Mouse (Mus musculus) limb, embryonic 14.5 days (tissue): ENCODE results near the gene Adgra3. TPM values are rescaled to one million over a fixed set of nuclear protein-coding genes. Genes with fewer than 3 reads are reported as not detected.

Source experiments
- ATAC-seq: fragments of 200-750 bp; cut with Nextera tagmentation; 2 replicates; pipeline ENCODE4 v1.8.0; 2017; ENCODE audit warnings: low read depth, moderate number of reproducible peaks, moderate TSS enrichment; ENCODE audit not compliant: low FRiP score
- DNase-seq: peaks from one replicate; pipeline ENCODE4 v3.0.0-alpha.2; 2015; ENCODE audit warnings: low spot score
- H3K27ac ChIP-seq: fragments of 300-500 bp; sonication (generic); replicated peaks from 2 replicates; pipeline ENCODE4 v1.5.1; 2014; ENCODE audit warnings: low read depth, mild to moderate bottlenecking, low read length, moderate library complexity, mixed read lengths
- H3K27me3 ChIP-seq: fragments of 300-500 bp; sonication (generic); 2 replicates; pipeline ENCODE4 v1.6.1; 2014; ENCODE audit warnings: low read length, mixed read lengths; ENCODE audit not compliant: control insufficient read depth, insufficient read depth
- H3K36me3 ChIP-seq: fragments of 300-500 bp; sonication (generic); 2 replicates; pipeline ENCODE4 v1.6.1; 2014; ENCODE audit warnings: mild to moderate bottlenecking, low read length, moderate library complexity, mixed read lengths; ENCODE audit not compliant: control insufficient read depth, insufficient read depth
- H3K4me1 ChIP-seq: fragments of 300-500 bp; sonication (generic); 2 replicates; pipeline ENCODE4 v1.6.1; 2014; ENCODE audit warnings: antibody characterized with exemption, low read length, mixed read lengths; ENCODE audit not compliant: control insufficient read depth, insufficient read depth
- H3K4me2 ChIP-seq: fragments of 300-500 bp; sonication (generic); replicated peaks from 2 replicates; pipeline ENCODE4 v1.6.1; 2014; ENCODE audit warnings: low read depth, mild to moderate bottlenecking, low read length, moderate library complexity; ENCODE audit not compliant: severe bottlenecking
- H3K4me3 ChIP-seq: fragments of 300-500 bp; sonication (generic); replicated peaks from 2 replicates; pipeline ENCODE4 v1.5.1; 2014; ENCODE audit warnings: low read length
- H3K9ac ChIP-seq: fragments of 300-500 bp; sonication (generic); 2 replicates; pipeline ENCODE4 v1.6.1; 2014; ENCODE audit warnings: mild to moderate bottlenecking, low read depth, low read length, moderate library complexity; ENCODE audit not compliant: severe bottlenecking
- H3K9me3 ChIP-seq: fragments of 300-500 bp; sonication (generic); 2 replicates; pipeline ENCODE4 v1.6.1; 2016; ENCODE audit warnings: low read length; ENCODE audit not compliant: control insufficient read depth
- POLR2A ChIP-seq: fragments of 200-500 bp; IDR thresholded peaks from 2 replicates; pipeline ENCODE4 v1.8.0; 2012; ENCODE audit warnings: inconsistent platforms, mild to moderate bottlenecking, moderate library complexity, borderline replicate concordance; ENCODE audit not compliant: insufficient read depth, insufficient read length; ENCODE audit errors: extremely low read depth
- WGBS: fragments of 180-500 bp; shearing (Covaris S2); extraction: QIAGEN DNeasy Blood & Tissue Kit; methylation state at CpG from one replicate; pipeline ENCODE4 v1.1.7; 2014; 5-methylcytosine and 5-hydroxymethylcytosine counted together
- polyA plus RNA-seq, 2 experiments: library from polyadenylated mRNA; depleted of rRNA in 1 of 2; stranded (reverse) in 1 of 2; unstranded in 1 of 2; fragments of >200 nt; fragmentation: Nextera tagmentation in 1 of 2; extraction: Ambion mirVana in 1 of 2; gene quantifications; 2 replicates each; pipeline versions ENCODE4 v1.2.1 to v1.2.3; 2012 to 2014

The Adgra3 gene
- polyA plus RNA-seq (2012; rRNA removed): 90.8 and 103 TPM in 2 replicates
- polyA plus RNA-seq (2014; fragmentation: Nextera tagmentation; extraction: Ambion mirVana): 55.4 and 59.7 TPM in 2 replicates

DNA sequence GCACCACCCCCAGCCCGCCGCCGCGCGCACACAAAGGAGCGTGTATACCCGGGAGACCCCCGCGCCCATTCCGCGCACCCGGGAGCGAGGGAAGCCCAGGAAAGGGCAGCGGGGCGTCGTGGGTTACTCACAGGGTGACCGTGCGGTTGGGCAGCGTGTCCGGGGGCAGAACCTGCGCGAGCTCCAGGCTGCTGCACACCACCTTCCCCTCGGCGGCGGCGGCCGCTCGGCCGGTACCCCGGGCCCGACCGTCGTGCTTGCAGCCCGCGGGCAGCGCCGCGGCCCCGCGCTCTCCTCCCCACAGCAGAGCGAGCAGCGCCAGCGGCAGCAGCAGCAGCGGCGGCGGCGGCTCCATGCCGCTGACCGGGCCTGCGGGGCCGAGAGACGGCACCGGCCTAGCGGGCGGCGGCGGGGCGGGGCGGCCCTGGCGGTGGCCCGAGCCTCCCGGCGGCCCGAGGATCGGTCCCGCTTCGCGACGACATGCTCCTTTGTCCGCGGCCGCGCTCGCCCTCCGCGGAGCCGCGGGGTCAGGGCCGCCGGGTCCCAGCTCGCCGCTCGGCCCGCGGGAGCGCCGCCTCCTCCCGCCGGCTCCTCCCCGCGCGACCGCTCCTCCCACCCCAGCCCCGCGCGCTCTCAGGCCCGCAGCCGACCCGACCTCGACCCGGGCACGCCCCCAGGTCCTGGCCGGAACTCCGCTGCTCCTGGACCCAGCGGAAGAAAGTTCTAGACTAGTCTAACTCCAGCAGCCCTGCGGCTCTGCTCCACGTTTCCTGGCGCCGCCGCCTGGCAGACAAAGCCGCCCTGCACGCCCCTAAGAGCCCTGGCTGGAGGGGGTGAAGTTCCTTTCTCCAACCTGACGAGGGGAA lies at the start of gene Adgra3:
TSS of gene Adgra3 (minus strand) at position 586 of the 866 bp plus-strand sequence.
- ATAC-seq: peak; percentile 90
- Histone ChIP-seq H3K27ac (peak within 1 kb of the TSS; percentile 96), H3K9me3 (no peaks in the 10 kb centered on the region), H3K4me2 (peak within 1 kb of the TSS; percentile 66), H3K4me3 (peak within 1 kb of the TSS; percentile 99), H3K4me1 (peaks cover 37% of the 10 kb centered on the region), H3K9ac (peak within 1 kb of the TSS; percentile 99), H3K36me3 (no peaks in the 10 kb centered on the region), H3K27me3 (no peaks in the 10 kb centered on the region)
- 2% methylated on average over 61 of the region's 113 CpGs for WGBS
- no peak for TF ChIP-seq POLR2A
- peak; percentile 58 for DNase-seq

GRCm38 (mm10) chr5:50083441-50083840 lies 24.6 kb upstream of the Adgra3 start:
- Histone ChIP-seq H3K27ac (no peak overlapping the region), H3K4me3 (no peak overlapping the region), H3K4me1 (0 out of 2 replicates have a peak, but pooled peaks cover 2% of the 10 kb centered on the region), H3K9ac (no peak overlapping the region), H3K4me2 (no peak overlapping the region), H3K27me3 (no peaks in the 10 kb centered on the region), H3K9me3 (no peaks in the 10 kb centered on the region), H3K36me3 (no peaks in the 10 kb centered on the region)
- TF ChIP-seq POLR2A: no peak
- peak; percentile 53 for ATAC-seq
- 11% methylated on average over 1 of the region's 1 CpGs for WGBS
- peak; percentile 21 for DNase-seq

DNA sequence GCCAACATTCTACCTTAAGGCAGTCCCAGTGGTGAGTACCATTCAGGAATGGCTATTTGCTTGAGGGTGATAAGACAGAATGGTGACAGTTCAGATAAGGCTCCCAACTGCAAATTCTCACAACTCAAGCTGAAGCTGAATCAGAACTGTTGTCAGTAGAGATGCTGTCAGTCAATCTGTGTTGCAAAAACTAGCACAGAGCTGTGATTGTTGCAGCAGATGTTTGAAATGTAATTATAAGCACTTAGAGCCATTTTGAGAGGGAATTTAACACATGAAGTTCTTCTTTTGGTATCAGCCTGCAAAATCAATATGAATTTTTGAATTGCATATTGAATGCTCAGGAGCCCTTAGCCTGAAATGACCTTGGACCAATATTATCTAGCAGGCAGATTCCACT lies 15.4 kb upstream of the Adgra3 start:
- Histone ChIP-seq H3K4me1 (no peaks in the 10 kb centered on the region), H3K9ac (no peak overlapping the region), H3K27ac (no peak overlapping the region), H3K4me3 (no peak overlapping the region), H3K36me3 (no peaks in the 10 kb centered on the region), H3K9me3 (no peaks in the 10 kb centered on the region), H3K4me2 (no peak overlapping the region), H3K27me3 (no peaks in the 10 kb centered on the region)
- TF ChIP-seq POLR2A: no peak
- ATAC-seq (no peak), DNase-seq (no peak)

DNA sequence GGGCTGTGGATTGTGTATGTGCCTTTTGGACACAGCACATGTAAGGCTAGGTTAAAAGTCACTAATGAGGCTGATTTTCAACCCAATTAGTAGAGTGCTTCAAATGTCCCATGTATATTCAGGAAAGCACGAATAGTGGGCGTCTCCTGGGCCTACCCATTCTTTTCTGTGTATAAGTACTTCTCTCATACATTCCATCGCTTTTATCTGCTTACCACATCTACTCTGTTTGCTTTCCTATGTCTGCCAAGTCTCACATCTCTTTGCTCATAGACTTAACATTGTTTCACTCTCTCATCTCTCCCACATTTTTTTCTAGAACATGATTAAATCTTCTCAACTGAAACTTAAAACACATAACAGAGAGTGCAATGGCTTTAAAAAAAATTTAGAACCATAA lies 5.4 kb upstream of the Adgra3 start:
- WGBS: 88% methylated on average over 3 of the region's 3 CpGs
- peaks cover 7% of the 10 kb centered on the region for H3K4me1 ChIP-seq
- no peaks in the 10 kb centered on the region for H3K36me3 ChIP-seq
- no peaks in the 10 kb centered on the region for H3K9me3 ChIP-seq
- H3K27me3 ChIP-seq: no peaks in the 10 kb centered on the region
- ATAC-seq (no peak), DNase-seq (no peak)
- H3K4me2 ChIP-seq: no peak overlapping the region
- no peak overlapping the region for H3K9ac ChIP-seq
- H3K4me3 ChIP-seq: no peak overlapping the region
- no peak for TF ChIP-seq POLR2A
- no peak overlapping the region for H3K27ac ChIP-seq

GRCm38 (mm10) chr5:50059586-50059985 lies 780 bp upstream of the Adgra3 start:
- ATAC-seq (no peak), DNase-seq (no peak)
- peaks cover 29% of the 10 kb centered on the region for H3K4me1 ChIP-seq
- TF ChIP-seq POLR2A: no peak
- H3K4me2 ChIP-seq: peak overlapping the region; percentile 66
- no peaks in the 10 kb centered on the region for H3K36me3 ChIP-seq
- 63% methylated on average over 7 of the region's 7 CpGs for WGBS
- no peaks in the 10 kb centered on the region for H3K9me3 ChIP-seq
- H3K9ac ChIP-seq: peak overlapping the region; percentile 99; the same call in 1 of the 2 replicates
- no peaks in the 10 kb centered on the region for H3K27me3 ChIP-seq
- peak overlapping the region; percentile 96; the same call in 1 of the 2 replicates for H3K27ac ChIP-seq
- peak overlapping the region; percentile 99 for H3K4me3 ChIP-seq
